Mouse (Mus musculus) E14TG2a.4 (cell line): Measurements from ENCODE around the gene Satb2.

Source experiments
- H3K27me3 ChIP-seq: 2 replicates; pipeline ENCODE4 v1.6.1; 2014; ENCODE audit warnings: low read length, control low read depth; ENCODE audit not compliant: insufficient read depth
- H3K36me3 ChIP-seq: 2 replicates; pipeline ENCODE4 v1.6.1; 2014; ENCODE audit warnings: low read length, control low read depth; ENCODE audit not compliant: insufficient read depth
- H3K4me1 ChIP-seq: replicated peaks from 2 replicates; pipeline ENCODE4 v1.6.1; 2014; ENCODE audit warnings: low read depth, low read length, control low read depth
- H3K4me3 ChIP-seq: replicated peaks from 2 replicates; pipeline ENCODE4 v1.5.1; 2014; ENCODE audit warnings: mild to moderate bottlenecking, low read length
- H3K9me3 ChIP-seq: 2 replicates; pipeline ENCODE4 v1.6.1; 2014; ENCODE audit warnings: low read length, control low read depth
- CTCF ChIP-seq: conservative IDR thresholded peaks from 2 replicates; pipeline ENCODE4 v1.5.1; 2014; ENCODE audit warnings: low read length
- NANOG ChIP-seq: IDR thresholded peaks from 2 replicates; pipeline ENCODE4 v1.6.1; 2014; ENCODE audit warnings: borderline replicate concordance, low read length, mixed read lengths
- POU5F1 ChIP-seq: IDR thresholded peaks from 2 replicates; pipeline ENCODE4 v1.6.1; 2014; ENCODE audit warnings: low read length, borderline replicate concordance

Gene Satb2

DNA sequence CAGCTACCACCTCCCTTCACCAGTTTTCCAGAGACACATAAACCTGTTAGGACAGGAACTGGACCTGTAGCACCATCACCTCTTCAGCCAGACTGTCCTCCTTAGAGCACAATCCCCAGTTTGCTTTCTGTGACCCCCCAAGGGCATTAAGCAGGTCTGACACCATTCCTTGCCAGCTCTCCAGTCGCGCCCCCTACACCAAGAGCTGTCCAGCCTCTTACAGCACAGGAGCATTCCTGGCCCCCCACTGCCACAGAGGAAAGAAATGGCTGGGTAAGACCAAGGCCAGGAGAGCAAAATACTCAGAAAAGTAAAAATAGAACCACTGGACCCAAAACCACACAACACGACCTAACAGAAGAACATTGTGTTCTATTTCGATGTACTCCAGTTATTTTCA lies 48.4 kb downstream of the Satb2 start:
- no peak for TF ChIP-seq POU5F1
- TF ChIP-seq NANOG, result no peak
- TF ChIP-seq CTCF, result no peak
- no peaks in the 10 kb centered on the region for H3K36me3 ChIP-seq
- 0 out of 2 replicates have a peak, but pooled peaks cover 3% of the 10 kb centered on the region for H3K4me1 ChIP-seq

GRCm38 (mm10) chr1:56928731-56929130 lies 49.7 kb downstream of the Satb2 start:
- Histone ChIP-seq H3K9me3 (no peaks in the 10 kb centered on the region), H3K4me1 (0 out of 2 replicates have a peak, but pooled peaks cover 3% of the 10 kb centered on the region), H3K4me3 (no peak overlapping the region), H3K27me3 (no peaks in the 10 kb centered on the region), H3K36me3 (no peaks in the 10 kb centered on the region)
- TF ChIP-seq CTCF (no peak), NANOG (no peak), POU5F1 (no peak)

More for the DNA sequence above, 48.4 kb downstream of the Satb2 start:
- H3K4me3 ChIP-seq, result no peak overlapping the region
- no peaks in the 10 kb centered on the region for H3K9me3 ChIP-seq
- H3K27me3 ChIP-seq, result no peaks in the 10 kb centered on the region

DNA sequence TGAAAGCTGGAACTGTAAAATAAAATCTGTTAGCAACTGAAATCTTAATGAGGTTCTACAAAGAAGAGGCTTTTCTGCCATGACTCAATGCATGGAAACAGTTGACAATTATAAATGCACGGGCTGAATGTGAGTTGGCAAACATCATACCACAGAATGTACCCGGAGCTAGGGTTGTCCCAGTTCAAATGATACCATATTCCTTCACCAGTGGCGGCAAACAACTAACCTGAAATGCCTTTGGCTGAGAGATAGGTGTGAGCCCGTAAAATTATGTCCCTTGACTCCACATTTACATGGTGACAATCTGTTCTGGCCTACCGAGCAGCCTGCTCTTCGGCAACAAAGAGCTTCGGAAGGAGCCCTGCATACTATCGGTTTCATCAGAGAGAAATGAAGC lies 58.0 kb downstream of the Satb2 start:
- no peaks in the 10 kb centered on the region for H3K36me3 ChIP-seq
- no peak overlapping the region for H3K4me3 ChIP-seq
- no peaks in the 10 kb centered on the region for H3K27me3 ChIP-seq
- H3K9me3 ChIP-seq, result no peaks in the 10 kb centered on the region
- TF ChIP-seq POU5F1, result no peak
- no peak for TF ChIP-seq NANOG
- no peak for TF ChIP-seq CTCF
- H3K4me1 ChIP-seq, result no peaks in the 10 kb centered on the region

DNA sequence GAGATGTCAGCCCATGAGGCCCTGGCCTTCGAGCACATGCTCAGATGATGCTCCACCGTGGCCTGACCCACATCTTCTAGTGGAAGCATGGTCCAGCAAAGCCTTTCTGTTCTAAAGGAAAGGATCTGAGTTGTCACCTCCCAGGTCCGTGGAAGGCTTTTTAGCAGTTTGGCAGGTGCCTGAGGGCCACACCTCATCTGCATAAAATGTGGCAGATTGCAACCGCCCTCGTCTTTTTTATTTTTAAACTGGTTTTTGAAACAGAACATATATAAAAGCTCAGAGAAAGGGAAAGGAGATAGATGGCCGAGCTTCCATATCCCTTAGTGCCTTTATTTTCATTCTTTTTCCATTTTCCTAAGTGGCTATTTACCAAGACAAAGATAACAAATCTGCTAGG lies 64.2 kb downstream of the Satb2 start:
- Histone ChIP-seq H3K27me3 (no peaks in the 10 kb centered on the region), H3K4me1 (no peaks in the 10 kb centered on the region), H3K9me3 (no peaks in the 10 kb centered on the region), H3K4me3 (no peak overlapping the region), H3K36me3 (no peaks in the 10 kb centered on the region)
- TF ChIP-seq NANOG, result no peak
- TF ChIP-seq CTCF, result no peak
- no peak for TF ChIP-seq POU5F1

- Histone ChIP-seq H3K36me3 (no peaks in the 10 kb centered on the region), H3K27me3 (no peaks in the 10 kb centered on the region), H3K9me3 (no peaks in the 10 kb centered on the region), H3K4me3 (no peak overlapping the region), H3K4me1 (no peaks in the 10 kb centered on the region)
- no peak for TF ChIP-seq NANOG
- TF ChIP-seq POU5F1, result no peak
- no peak for TF ChIP-seq CTCF
These were observed 77.7 kb downstream of the Satb2 start for GRCm38 (mm10) chr1:56900706-56901287.

- H3K36me3 ChIP-seq, result no peaks in the 10 kb centered on the region
- H3K4me1 ChIP-seq, result no peaks in the 10 kb centered on the region
- no peak for TF ChIP-seq NANOG
- TF ChIP-seq POU5F1, result no peak
- TF ChIP-seq CTCF, result no peak
- no peak overlapping the region for H3K4me3 ChIP-seq
- H3K27me3 ChIP-seq, result no peaks in the 10 kb centered on the region
- H3K9me3 ChIP-seq, result no peaks in the 10 kb centered on the region
These were observed 78.3 kb downstream of the Satb2 start for GRCm38 (mm10) chr1:56900187-56900586.

GRCm38 (mm10) chr1:56898606-56899396 lies 79.6 kb downstream of the Satb2 start:
- no peak for TF ChIP-seq POU5F1
- no peak overlapping the region for H3K4me3 ChIP-seq
- H3K36me3 ChIP-seq, result no peaks in the 10 kb centered on the region
- no peaks in the 10 kb centered on the region for H3K9me3 ChIP-seq
- H3K27me3 ChIP-seq, result no peaks in the 10 kb centered on the region
- H3K4me1 ChIP-seq, result no peaks in the 10 kb centered on the region

- Histone ChIP-seq H3K9me3 (no peaks in the 10 kb centered on the region), H3K36me3 (no peaks in the 10 kb centered on the region), H3K4me3 (no peak overlapping the region), H3K4me1 (no peaks in the 10 kb centered on the region), H3K27me3 (no peaks in the 10 kb centered on the region)
- TF ChIP-seq POU5F1 (no peak), NANOG (no peak), CTCF (no peak)
These were observed 80.8 kb downstream of the Satb2 start for GRCm38 (mm10) chr1:56897492-56898180.

GRCm38 (mm10) chr1:56896670-56897069 lies 81.8 kb downstream of the Satb2 start:
- no peak for TF ChIP-seq POU5F1
- TF ChIP-seq NANOG, result no peak
- no peak for TF ChIP-seq CTCF
- Histone ChIP-seq H3K4me3 (no peak overlapping the region), H3K36me3 (no peaks in the 10 kb centered on the region), H3K9me3 (no peaks in the 10 kb centered on the region), H3K4me1 (no peaks in the 10 kb centered on the region), H3K27me3 (no peaks in the 10 kb centered on the region)
